Mouse (Mus musculus) liver, postnatal 0 days (tissue): Measurements from ENCODE around the gene Slc38a8.

Experiments used
- CTCF ChIP-seq: sonication (generic); IDR thresholded peaks from 2 replicates; pipeline ENCODE4 v1.5.1; 2016; ENCODE audit warnings: antibody characterized with exemption, low read depth
- EP300 ChIP-seq: IDR thresholded peaks from 2 replicates; pipeline ENCODE4 v1.6.1; 2016; ENCODE audit warnings: antibody characterized with exemption, low read depth, mild to moderate bottlenecking

DNA sequence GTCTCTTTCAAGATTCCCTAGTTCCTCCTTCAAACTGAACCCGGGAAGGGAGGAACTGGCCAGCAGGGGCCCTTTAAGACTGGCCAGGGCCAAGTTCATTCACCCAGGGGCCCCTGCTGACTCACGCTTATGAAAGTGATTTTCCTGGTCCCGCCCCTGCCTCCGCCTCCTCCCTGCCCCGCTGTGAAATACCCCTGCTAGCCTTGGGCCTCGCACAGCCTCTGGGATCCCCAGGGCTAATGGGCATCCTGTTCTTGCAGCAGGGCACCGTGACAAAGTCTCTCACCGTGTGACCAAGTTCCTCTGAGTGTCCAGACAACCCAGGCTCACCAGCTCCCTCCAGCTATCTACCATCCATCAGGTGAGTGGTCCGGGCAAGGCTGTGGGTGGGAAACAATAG lies 64.6 kb downstream of the Slc38a8 start:
- TF ChIP-seq CTCF, result peak; percentile 20; the same call in 1 of the 2 replicates
- peak; percentile 70 for TF ChIP-seq EP300
